Mouse (Mus musculus): ENCODE results near the gene Tuba1c.

The Tuba1c gene

DNA sequence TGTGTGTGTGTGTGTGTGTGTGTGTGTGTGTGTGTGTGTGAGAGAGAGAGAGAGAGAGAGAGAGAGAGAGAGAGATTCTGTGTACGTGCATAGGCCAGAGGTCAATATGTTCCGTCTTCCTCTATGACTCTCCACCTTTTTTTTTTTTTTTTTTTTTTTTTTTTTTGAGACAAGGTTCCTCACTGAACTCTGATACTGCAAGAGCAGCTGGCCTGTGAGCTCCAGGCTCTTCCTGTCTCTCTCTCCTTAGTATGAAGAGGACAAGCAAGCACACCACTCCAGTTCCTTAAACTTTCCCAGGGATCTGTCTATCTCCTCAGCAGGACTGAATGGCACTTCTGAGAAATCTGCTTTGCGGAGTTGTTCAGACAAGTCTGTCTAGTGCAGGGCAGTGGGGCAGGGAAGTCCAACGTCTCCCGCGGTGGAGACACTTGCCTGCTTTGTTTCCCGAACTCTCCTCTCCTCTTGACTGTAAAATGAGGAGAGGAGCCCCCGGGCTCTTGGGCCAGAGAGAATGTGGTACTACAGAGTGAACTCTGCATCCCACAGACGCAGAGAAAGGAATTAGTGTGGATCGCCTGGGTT lies 725 bp upstream of the Tuba1c start:
- in situ Hi-C loops (cut with MboI, MseI) = no loop called here

DNA sequence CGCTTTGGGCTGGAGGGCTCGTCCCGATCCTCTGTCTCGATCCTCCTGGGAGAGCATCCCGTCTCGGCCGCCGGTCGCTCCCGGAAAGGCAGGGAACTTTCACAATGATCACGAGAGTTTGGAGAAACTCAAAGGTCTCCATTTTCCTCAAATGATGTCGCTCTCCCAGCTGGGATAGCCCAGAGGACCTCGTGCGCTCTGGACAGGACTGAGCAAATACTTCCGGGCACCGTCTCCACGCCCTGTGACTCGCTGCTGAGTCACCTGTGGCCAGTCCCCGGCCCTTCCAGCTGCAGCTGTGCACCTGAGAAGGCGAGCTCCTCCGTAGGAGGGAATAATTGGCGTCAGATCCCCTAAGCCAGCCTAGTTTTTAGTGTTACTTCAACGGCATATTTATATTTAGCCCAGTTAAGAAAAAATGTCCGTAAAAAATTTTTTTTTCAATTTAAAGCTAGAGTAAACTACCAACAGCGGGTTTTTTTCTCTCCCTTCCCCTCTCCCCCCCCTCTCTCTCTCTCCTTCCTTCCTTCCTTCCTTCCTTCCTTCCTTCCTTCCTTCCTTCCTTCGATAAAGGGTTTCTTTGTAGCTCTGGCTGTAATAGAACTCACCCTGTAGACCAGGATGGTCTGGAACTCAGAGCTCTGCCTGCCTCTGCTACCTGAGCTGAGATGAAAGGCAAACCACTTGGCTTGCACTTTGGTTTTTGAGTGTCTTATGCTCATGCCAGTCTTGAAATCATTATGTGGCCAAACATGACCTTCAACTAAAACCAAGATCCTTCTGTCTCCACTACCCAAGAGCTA lies 1.1 kb downstream of the Tuba1c start:
- in situ Hi-C loops (cut with MboI, MseI) = loop anchor here (5.0 to 10.0 kb wide), 2 partner anchors 98 to 516 kb away; partner anchors contain the start of gene Tuba1b (in 2 of the 2)

DNA sequence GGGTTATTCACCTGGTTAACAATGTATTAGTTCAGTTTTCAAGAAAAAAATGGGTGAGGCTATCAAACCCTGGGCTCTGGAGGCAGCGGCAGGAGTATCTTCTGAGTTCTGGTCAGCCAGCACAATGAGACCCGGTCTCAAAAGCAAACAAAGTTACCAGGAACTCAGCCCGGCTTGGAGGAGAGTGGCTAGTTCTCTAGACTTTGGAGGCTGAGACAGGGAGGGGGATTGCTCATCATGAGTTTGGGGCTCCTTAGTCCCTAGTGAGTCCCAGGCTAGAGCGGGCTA lies 1.6 kb downstream of the Tuba1c start:
- in situ Hi-C loops (cut with MboI, MseI) = loop anchor here (5.0 to 10.0 kb wide), 2 partner anchors 99 to 517 kb away; partner anchors contain the start of gene Tuba1b (in 2 of the 2)

DNA sequence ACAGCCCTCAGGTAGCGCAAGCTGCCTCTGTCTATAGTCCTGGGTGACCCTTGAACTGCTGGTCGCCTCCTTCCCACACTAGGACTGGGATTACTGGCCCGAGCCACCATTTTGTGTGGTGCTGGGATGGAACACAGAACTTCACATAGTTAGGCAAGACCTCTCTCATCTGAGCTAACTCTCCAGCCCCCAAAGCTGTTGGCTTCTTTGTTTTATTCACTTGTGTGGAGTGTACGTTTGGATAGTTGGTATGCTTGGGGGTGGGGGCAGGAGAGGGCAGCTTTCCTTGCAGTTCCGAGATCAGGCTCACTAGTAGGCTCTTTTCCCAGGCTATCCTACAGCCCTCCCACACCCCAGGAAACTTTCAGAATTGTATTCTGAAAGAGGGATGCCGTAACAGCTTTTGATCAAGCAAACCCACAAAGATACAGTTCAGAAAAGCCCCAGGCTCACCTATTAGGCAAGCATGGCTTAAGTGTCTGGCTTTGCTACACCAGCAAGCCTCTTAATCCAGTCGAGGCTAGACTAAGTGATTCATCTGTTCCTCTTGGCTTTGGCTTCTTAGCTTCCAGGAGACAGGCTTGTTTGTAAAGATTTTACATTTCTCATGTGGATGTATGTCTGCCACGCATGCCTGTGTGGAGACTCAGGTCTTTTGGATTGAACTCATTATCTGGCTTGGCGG lies 2.5 kb downstream of the Tuba1c start:
- in situ Hi-C loops (cut with MboI, MseI) = loop anchor here (5.0 to 10.0 kb wide), 2 partner anchors 100 to 517 kb away; partner anchors contain the start of gene Tuba1b (in 2 of the 2)

DNA sequence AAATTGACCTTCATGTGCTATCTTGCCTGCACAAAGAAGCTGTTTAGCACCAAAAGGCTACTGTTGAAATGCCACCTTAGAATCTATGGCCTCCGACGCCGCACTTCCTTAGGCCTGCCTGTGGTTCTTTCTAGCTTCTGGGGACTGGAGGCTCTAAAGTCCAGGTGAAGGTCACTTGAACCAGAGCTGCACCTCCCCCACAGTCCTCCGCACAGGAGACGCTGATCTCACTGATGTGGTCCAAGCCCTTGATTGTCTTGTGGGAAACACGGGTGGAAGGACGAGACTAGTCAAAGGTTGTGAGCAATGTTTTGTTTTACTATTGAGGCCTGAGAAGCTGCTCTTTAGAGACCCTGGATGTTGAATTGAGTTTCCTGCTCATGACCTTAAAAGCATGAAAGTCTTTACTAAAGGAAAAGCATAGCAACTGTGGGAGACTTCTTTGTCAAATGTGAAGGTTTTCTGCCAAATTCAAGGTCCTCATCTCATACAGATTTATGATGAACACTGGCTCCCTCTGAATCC lies 3.1 kb downstream of the Tuba1c start:
- in situ Hi-C loops (cut with MboI, MseI) = loop anchor here (5.0 to 10.0 kb wide), 2 partner anchors 100 to 518 kb away; partner anchors contain the start of gene Tuba1b (in 2 of the 2)

DNA sequence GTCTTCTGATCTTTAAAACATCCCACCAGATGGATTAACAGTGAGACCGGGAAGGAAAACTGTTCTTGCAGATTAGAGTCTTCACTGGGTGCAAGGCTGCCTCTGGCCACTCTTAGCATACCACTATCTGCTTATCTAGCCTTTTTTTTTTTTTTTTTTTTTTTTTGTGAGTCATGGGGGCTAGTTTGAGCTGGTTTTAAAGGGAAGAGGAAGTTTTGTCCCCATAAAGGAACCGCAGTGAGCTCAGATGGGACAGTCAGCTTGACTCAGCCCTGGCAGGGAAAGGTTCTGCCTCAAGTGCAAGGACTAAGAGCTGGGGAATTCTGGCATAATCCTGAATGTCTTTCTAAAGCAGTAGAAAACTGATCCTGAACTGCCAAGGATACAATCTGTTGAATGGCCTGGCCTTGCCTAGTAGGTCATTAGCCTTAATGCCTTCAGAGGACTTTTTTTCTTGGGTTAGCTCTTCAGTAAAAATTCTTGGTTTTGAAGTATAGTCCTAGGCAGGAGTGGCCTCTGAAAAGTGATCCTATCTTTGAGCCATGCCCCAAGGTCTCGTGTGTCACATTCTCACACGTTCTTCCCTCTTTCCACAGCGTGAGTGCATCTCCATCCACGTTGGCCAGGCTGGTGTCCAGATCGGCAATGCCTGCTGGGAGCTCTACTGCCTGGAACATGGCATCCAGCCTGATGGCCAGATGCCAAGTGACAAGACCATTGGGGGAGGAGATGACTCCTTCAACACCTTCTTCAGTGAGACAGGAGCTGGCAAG lies 4.0 kb downstream of the Tuba1c start:
- in situ Hi-C loops (cut with MboI, MseI) = loop anchor here (5.0 to 10.0 kb wide), 2 partner anchors 101 to 519 kb away; partner anchors contain the start of gene Tuba1b (in 2 of the 2)

DNA sequence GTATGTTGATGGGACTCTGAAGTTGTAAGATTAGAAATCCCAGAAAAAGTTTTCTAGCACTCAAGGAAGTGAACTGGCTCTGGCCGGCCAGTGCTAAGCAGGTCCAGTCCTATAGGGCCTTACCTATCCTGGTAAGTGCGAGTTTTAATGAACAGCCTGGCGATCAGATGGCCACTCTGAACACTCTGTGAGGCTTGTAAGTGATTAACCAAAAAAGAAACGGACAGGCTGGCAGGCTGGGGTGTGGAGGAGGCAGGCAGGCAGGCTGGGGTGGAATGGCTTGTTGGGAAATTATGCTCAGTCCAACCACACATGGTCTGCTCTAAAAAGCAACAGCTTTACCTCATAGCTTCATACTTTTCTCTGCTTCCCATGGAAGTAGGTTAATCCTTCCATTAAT lies 5.7 kb downstream of the Tuba1c start:
- in situ Hi-C loops (cut with MboI, MseI) = loop anchor here in 1 of 2 experiments (10.0 kb wide), 1 partner anchor 521 kb away; no protein-coding TSS in a partner anchor

DNA sequence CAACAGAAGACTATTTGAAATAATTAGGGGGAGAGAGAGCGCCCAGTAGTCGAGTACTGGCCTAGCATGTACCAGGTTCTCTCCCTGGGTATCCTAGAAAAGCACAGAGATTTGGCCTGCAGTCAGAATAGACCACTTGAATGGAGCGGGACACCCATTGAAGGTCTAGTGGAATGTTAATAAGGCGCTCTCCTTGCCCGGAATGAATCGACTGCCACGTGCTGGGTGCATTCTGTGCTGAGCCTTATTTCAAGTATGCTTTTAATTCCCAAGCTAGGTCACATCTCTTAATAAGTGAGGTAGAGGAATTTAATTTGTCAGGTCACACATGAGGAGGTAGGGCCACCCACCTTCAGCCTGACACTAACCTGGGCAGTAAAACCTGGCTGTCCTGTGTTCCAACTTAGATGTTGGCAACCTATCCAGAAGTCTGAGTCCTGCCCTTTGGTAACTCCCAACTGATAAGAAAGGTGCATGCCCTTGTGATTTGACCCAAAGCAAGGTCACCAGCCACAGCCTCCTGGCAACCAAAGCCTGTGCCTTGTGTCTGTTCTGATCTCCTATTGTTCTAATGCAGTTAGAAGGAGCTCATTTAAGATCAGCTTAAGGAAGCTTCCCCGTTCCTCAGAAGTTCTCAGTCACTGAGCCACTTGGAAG lies 6.7 kb downstream of the Tuba1c start:
- in situ Hi-C loops (cut with MboI, MseI) = loop anchor here in 1 of 2 experiments (10.0 kb wide), 1 partner anchor 522 kb away; no protein-coding TSS in a partner anchor

DNA sequence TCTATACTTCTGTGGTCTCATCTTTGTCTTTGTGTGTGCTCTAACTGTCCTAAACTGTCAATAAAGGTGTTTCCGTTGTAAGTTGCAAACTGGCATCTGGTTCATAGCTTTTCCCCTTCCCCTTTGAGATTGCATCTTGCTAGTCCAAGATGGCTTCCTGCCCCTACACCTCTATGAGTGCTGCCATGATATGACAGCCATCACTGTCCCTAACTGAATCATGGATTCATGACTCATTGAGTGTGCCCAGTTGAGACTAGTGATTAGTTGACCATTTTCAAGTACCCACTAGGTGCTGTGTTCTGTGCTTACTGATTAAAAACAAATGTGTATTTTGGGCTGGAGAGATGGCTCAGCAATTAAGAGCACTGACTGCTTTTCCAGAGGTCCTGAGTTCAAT lies 8.3 kb downstream of the Tuba1c start:
- in situ Hi-C loops (cut with MboI, MseI) = loop anchor here in 1 of 2 experiments (10.0 kb wide), 1 partner anchor 523 kb away; no protein-coding TSS in a partner anchor

DNA sequence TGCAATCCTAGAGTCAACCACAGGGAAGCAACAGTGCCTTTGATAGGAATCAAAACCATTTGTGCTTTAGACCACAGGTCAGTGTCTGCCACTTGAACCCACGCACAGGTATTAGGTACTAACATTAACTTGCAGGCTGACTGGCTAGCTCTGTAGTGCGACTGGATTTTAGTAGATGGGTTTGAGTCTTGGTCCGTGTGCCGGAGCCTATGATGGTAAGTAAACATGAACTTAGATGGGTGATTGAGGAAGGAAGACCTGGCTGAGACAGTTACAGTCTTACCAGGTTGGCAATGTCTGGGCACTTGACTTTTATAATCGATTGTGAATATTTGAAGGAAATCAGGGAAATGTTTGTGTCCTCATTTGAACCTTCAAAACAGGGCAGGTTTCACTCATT lies 9.1 kb downstream of the Tuba1c start:
- in situ Hi-C loops (cut with MboI, MseI) = loop anchor here in 1 of 2 experiments (10.0 kb wide), 1 partner anchor 524 kb away; no protein-coding TSS in a partner anchor

DNA sequence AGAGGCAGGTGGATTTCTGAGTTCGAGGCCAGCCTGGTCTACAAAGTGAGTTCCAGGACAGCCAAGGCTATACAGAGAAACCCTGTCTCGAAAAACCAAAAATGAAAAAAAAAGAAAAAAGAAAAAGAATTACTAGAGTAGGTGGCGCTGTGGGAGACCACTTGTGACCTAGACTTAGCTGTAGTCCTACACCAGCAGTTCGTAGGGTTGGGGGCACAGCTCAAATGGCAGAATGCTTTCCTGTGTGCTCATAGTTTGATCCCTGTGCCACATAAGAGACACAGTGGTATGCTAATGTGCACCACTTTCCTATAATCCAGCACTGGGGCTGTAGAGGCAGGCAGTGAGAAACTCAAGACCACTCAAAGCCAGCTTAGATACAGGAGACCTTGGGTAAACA lies 9.6 kb downstream of the Tuba1c start:
- in situ Hi-C loops (cut with MboI, MseI) = loop anchor here in 1 of 2 experiments (10.0 kb wide), 1 partner anchor 525 kb away; no protein-coding TSS in a partner anchor

DNA sequence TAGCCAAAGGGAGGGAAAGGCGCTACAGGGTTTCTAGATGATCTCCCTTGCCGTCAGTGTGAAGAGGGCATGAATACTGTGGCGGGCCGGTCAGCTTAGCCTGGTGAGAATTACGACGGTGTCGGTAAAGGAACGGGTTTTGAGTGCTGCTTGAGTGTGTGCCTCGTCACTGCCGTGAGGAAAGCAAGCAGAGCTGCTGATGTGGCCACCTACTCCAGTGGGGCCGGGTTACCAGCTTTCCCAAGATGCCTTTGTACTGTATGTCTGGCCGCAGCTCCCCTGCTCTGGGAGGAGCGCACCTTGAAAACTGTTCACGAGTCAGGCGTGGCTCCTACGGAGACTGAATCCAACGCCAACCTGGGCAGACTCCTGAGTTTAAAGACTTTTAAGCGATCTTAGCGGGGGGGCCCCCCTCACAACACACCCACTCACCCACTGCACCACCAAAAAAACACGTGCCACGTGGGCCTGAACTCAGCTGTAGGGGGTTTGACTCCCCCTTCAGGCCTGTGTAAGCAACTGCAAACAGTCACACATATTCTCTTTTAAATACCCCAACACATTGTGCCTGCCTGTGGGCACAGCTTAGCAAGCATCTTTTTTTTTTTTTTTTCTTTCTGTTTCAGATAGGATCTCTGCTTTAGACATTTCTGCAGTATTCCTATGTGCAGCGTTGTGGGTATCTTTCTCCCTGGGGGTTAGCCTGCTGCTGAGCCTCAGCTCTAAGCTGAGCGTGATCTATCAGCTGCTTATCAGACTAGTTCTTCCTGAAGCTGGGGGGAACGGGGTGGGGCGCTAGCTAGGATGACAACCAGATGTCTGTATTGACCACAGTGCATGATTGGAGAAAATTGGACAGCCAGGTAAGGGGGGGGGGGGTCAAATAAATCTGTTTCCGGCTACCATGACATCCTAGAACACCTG lies 10.6 kb downstream of the Tuba1c start:
- in situ Hi-C loops (cut with MboI, MseI) = loop anchor here in 1 of 2 experiments (10.0 kb wide), 2 partner anchors 155 to 525 kb away; no protein-coding TSS in a partner anchor

DNA sequence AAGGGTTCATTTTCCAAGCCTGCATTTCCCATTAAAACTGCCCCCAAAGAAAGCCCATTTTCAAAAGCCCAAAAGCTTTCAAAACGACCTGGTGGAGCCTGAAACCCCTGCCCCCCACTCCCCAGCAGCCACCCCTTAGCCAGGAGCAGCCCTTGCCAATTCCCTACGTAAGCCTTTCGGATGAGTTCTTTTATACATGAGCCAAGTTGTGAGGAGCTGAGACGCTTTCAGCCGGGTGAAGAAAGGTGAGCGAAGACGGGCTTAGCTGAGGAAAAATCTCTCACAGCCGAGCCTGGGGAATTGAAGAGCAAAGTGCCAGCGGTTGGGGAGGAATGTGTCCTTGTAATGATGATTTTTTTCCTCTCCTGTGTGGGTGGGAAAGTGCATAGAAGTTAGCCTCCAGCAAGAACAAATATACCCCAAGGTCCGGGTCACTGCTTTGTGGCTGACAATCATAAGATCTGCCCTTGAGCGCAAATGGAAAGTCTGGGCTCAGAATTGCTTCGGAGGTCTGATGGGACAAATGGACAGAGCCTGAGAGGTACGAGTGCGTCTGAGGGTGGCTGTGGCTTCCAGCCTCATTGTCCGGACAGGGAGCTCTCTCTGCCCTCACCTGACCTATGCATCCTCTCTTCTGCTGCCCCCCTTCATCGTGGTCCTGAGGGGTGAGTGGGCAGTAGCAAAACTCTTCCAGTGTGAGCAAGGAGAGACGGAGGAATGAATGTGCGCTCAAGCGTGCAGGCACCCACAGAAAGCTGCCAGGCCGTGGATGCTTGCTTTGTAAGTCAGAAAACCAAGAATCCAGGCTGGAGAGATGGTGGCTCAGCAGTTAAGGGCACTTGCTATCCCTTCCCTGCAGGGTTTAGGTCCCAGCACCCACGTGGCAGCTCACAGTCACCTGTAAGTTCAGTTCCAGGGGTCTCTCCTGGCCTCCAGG lies 11.5 kb downstream of the Tuba1c start:
- in situ Hi-C loops (cut with MboI, MseI) = loop anchor here in 1 of 2 experiments (10.0 kb wide), 1 partner anchor 154 kb away; no protein-coding TSS in a partner anchor

DNA sequence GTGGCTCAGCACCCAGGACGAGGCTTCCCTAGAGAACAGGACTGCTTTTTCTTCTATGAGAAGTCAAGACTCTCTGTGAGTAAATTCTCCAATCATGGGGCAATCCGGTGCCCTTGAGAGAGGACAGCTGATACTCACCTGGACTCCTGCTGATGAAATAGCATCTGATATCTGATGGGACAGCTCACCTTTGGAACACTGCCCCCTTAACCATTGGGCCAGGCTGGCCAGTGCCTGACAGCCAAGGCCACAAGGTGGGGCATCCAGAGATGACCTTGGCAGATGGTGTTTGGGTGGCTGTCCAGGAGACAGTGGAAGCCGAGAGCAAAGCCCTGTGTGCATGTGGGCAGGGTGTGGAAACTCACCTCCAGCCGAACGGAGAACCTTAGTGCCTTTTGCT lies 12.6 kb downstream of the Tuba1c start:
- in situ Hi-C loops (cut with MboI, MseI) = loop anchor here in 1 of 2 experiments (10.0 kb wide), 1 partner anchor 152 kb away; no protein-coding TSS in a partner anchor

DNA sequence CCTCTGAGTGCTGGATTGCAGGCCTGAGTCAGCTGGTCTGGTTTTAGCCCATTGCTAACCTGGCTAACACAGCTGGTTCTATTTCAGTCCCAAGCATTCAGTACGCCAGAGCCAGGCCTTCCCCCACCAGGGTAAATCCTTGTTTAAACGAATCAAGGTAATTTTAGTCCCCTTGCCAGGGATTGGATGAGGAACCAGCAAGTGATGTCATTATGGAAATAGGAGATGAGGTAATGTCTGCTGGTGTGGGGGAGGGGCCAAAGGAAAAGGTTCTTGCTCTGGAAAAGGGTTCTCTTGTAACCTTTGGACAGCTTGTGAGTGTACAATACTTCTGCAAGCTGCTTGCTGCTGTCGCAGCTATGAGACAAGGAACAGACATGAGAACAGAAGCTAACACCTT lies 15.2 kb downstream of the Tuba1c start:
- in situ Hi-C loops (cut with MboI, MseI) = loop anchor here in 1 of 2 experiments (10.0 kb wide), 1 partner anchor 150 kb away; no protein-coding TSS in a partner anchor

DNA sequence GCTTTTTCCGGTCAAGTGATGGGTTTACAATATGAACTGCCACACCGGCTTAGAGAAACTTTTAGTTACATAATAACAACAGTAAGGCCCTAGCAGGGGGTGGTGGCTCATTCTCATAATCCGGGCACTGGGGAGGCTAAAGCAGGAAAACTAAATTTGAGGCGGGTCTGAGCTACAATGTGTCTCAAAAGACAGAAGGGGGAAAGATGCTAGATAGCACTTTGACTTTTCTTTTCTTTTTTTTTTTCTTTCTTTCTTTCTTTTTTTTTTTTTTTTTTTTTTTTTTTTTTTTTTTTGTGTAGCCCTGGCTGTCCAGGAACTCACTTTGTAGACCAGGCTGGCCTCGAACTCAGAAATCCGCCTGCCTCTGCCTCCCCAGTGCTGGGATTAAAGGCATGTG lies 16.0 kb downstream of the Tuba1c start:
- in situ Hi-C loops (cut with MboI, MseI) = loop anchor here in 1 of 2 experiments (10.0 kb wide), 1 partner anchor 149 kb away; no protein-coding TSS in a partner anchor

DNA sequence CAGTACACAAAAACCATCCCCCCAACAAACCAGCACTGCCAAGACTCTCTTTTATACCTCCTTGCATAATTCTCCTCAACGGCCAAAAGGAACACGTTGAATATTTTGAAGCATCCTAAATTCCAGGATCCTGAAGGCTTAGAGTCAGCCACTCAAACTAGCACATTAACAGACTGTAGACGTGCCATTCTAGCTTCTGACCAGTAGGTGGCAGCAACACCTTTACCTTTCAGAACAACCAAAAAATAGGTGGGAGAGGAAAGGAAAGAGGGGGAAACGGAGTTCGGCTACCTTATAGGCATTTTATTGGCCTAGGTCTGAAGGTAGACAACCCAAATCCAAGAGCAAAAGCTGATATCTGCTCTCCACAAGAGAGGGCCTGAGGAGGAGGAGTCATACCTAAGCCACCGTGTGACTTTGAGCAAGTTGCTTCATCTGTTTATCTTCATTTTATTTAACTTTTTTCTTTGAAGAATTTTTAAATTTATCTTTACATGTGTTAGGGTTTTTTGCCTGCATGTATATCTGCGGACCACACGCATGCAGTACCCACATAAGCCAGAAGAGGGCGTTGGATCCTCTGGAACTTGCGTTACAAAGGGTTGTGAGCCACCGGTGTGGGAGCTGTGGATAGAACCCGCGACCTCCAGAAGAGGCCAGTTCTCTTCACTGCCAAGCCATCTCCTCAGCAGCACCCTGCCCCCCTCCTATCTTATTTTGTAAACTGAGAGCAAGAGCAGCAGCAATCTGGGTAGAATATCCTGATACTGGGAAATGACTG lies 20.0 kb downstream of the Tuba1c start:
- in situ Hi-C loops (cut with MboI, MseI) = loop anchor here in 1 of 2 experiments (10.0 kb wide), 2 partner anchors 65 to 145 kb away; no protein-coding TSS in a partner anchor
